Mouse (Mus musculus) lung, adult 2 months (tissue): ENCODE data around the gene Llph.

Experiments
- CTCF ChIP-seq: fragments of 200-500 bp; IDR thresholded peaks from 2 replicates; pipeline ENCODE4 v1.5.1; 2011; ENCODE audit warnings: mild to moderate bottlenecking, low read length, control low read depth; ENCODE audit not compliant: insufficient read depth
- POLR2A ChIP-seq: fragments of 200-500 bp; IDR thresholded peaks from 2 replicates; pipeline ENCODE4 v1.6.1; 2011; ENCODE audit warnings: low read depth, mild to moderate bottlenecking, control low read depth, low read length, borderline replicate concordance; ENCODE audit errors: extremely low read depth

- TF ChIP-seq POLR2A (no peak), CTCF (no peak)
Observed at GRCm38 (mm10) chr10:120218996-120219395, 7.9 kb upstream of the Llph start.
